Mouse (Mus musculus) C2C12 (cell line): Measurements from ENCODE around the gene Efcab12.

Experiments
- CTCF ChIP-seq: IDR thresholded peaks from one replicate; pipeline ENCODE4 v1.5.1; 2011; ENCODE audit not compliant: control insufficient read depth, insufficient read depth, insufficient read length
- FOSL1 ChIP-seq: IDR thresholded peaks from one replicate; pipeline ENCODE4 v1.8.0; 2011; ENCODE audit warnings: mild to moderate bottlenecking, low read length; ENCODE audit not compliant: poor library complexity, insufficient read depth, severe bottlenecking
- MAX ChIP-seq: IDR thresholded peaks from one replicate; pipeline ENCODE4 v1.6.1; 2011; ENCODE audit warnings: mild to moderate bottlenecking, control low read depth
- USF1 ChIP-seq: IDR thresholded peaks from one replicate; pipeline ENCODE4 v1.6.1; 2011; ENCODE audit warnings: low read depth, mild to moderate bottlenecking, control low read depth, moderate library complexity

DNA sequence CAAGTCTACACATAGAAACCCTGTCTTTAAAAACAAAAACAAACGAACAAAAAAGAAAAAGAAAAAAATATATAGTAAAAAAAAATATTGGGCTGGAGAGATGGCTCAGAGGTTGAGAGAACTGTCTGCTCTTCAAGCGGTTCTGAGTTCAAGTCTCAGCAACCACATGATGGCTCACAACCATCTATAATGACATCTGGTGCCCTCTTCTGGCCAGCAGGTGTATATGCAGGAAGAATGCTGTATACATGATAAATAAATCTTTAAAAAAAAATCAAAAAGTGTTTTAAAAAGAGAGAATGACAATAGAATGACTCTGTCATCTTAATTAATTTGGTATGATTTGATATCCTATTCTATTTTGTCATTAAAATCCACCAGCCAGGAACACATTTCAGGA lies 16.2 kb upstream of the Efcab12 start:
- TF ChIP-seq CTCF (no peak), FOSL1 (no peak), MAX (no peak), USF1 (no peak)
